Mouse (Mus musculus) heart, postnatal 4 days (tissue): ENCODE results near the gene Sept9. TPM values are rescaled to one million over a fixed set of nuclear protein-coding genes. Genes with fewer than 3 reads are reported as not detected.

Experiments
- DNase-seq: peaks from one replicate; pipeline ENCODE4 v3.0.0; 2021
- total RNA-seq, 2 experiments: library from RNA; stranded (reverse); gene quantifications; 2 replicates each; pipeline ENCODE4 v1.2.3; 2021

Gene Sept9
- total RNA-seq: 10 to 100 TPM; 76.7 to 77.4 TPM

DNA sequence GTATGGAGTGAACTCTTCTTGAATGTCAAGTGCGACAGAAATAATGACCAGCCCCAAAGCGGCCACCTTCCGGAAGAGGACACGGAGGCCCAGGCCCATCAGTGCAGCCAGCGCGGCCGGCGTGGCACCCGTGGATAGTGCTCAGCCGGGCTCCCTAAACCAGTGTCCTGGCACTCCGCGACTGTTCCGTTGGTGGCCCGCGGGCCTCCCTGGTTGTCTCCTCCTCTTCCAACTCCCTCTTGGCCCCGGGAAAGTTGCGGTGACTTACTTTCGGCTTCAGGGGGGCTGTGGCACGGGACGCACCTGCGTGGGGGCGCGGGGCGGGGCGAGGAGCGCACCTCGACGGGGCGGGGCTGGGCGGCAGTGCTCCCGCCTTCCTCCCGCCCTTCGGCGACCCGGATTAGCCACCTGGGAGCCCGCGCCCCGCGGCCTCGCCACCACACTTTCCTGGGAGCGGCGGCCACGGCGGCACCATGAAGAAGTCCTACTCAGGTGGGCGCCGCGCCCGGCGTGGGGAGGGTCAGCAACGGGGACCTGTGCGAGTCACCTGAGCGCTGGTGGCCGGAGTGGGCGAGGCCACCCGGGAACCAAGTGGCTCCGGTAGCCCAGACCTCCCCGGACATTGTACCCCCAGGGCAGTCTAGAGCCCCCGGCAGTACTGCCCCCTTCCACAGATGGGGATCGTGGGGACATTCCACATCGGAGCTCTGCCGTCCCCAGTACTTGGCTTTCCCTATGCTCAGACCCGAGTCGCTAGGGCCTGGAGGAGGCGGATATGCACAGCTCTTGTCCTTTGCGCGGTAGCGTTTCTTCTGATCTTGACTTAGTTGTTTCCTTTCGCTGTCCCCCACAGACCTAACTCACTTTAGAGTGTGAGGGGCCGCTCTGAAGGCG is at the start of gene Sept9:
Sept9 (plus strand) TSS at position 380 of the 894 bp plus-strand sequence.
- no peak for DNase-seq

DNA sequence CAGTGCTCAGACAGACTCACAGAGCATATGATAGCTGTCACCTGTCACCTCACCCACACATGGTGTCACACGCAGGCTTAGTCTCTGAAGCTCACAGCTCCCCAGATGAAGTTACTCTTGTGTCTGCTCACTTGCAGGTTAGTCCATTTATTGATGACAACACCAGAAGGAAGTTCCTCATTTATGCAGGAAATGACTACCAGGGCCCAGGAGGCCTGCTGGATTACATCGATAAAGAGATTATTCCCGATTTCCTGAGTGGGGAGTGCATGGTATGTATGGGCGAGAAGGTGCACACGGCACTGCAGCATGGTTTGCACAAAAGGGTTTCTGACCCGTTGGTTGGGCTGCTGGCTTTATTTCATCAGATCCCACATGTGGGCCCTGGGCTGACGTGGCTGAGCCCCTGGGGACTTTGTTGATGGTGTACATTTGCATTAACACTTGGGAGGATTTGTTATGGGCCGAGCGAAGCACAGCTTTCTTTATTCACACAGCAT is 48.9 kb upstream of the Sept9 start:
- DNase-seq: no peak

DNA sequence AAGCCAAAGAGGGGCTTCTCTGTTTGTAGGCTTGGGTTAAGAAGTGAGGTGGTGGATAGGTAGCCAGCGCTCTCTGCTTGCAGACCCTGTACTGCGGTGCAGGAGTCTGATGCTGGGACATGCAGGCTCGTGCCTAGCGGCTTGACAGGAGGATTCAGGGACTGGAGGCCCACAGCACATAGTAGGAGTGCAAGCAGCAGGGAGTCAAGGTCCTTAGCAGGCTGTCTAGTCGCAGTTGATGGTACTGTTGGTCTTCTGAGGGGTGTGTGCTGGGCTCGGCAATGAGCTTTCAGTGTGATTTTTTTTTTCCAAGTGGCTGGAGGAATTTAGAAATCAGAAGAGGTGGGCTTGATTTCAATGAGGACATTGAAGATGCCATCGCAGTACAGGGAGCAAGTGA is 48.0 kb upstream of the Sept9 start:
- DNase-seq: no peak

DNA sequence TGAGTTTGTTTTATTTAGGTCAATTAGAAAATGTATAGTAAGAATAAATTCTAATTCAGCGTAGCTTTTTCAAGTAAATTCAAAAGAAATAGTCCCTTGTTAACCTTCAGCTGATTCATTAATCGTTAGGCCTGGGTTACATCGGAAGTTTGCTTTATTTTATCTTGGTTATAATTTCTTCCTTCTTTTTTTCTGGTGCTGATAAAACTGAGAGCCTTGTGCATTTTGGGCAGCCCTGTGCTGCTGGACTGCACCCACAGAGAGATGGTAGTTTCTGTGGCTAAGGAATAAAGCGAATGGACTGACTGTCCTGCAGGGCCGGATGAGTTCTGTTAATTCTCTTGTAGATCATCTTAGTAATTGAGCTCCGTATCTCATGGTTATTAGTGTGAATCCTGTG is 46.9 kb upstream of the Sept9 start:
- DNase-seq: no peak

DNA sequence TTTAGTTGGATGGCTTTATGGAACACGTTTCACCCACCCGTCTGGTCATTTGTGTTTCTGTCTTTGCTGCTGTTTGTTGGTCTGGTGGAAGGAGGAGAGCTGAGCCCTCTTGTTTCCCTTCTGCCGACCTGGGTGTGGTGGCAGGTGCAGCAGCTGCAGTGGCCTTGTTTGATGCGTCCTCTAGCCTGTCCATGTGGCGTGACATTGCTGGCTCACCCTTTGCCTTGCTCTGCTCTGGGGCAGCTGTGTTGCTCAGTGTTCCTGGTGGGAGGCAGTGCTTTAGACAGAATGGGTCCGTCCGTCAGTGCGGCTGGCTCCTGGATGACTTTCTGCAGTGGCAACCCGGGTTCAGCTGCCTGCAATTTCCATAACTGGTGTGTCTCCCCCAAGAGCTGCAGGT is 45.9 kb upstream of the Sept9 start:
- DNase-seq: no peak

DNA sequence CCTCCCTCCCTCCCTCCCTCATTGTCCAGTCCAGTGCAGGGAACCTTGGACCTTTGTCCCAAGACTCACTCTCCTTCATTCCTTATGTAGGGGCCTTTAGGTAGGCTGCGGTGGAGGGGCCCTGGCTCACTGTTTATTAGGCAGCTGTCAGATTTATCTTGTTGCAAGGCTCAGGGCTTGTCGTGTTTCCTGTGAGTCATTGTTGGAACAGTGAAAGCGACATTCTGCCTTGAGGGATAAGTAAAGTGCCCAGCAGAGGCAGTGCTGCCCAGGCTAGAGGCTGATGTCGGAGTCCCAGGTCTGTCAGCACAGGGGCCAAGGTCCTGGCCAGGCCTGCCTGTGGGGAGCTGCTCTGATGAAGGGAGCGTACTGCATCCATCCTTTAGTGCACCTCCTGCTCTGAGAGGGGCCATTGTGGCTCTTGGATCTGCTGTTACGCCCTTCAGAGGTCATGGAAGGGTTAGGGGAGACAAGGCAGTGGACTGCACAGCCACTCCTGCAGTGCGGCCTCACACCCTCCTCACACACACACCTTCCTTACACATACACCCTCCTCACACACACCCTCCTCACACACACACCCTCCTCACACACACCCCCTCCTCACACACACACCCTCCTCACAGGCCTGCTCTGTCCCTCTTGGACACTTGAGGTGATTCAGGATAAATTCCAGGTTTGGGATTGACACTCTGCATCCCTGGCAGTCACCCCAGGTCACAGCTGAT is 45.2 kb upstream of the Sept9 start:
- DNase-seq: peak; percentile 45

DNA sequence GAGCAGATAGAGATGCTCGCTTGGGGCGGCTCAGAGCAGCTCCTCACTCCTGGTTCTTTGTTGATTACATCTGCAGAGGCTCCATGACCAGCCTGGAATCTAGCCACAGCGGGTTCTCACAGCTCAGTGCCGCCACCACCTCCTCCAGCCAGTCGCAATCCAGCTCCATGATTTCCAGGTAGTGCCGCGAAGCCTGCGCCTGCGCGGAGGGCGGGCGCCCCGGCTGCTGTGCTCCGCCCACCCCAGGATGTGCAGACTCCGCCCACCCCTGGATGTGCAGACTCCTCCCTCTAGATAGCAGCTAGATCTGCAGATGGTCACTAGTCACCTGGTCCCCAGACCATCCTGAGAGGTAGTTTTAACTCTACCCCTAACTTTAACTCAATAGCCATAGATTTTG is 42.7 kb upstream of the Sept9 start:
- DNase-seq: no peak

DNA sequence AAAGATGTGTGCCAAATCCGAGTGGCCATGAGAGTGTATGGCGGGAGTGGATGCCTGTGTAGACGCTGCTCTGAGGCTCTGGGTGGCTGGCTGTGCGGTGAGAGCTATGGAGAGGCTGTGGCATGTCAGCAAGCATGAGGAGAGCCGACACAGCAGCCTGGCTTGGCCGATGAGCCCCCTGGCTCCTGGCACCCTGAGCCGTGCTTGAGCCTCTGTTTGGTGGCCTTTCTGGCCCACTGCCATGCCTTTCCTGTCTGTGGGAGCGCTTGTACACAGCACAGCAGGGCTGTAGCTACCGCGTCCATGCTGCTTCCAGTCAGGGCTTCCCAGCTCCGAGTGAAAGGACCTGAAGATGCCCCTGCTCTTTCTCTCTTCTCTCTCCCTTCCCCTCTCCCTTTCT is 41.1 kb upstream of the Sept9 start:
- DNase-seq: peak; percentile 67

DNA sequence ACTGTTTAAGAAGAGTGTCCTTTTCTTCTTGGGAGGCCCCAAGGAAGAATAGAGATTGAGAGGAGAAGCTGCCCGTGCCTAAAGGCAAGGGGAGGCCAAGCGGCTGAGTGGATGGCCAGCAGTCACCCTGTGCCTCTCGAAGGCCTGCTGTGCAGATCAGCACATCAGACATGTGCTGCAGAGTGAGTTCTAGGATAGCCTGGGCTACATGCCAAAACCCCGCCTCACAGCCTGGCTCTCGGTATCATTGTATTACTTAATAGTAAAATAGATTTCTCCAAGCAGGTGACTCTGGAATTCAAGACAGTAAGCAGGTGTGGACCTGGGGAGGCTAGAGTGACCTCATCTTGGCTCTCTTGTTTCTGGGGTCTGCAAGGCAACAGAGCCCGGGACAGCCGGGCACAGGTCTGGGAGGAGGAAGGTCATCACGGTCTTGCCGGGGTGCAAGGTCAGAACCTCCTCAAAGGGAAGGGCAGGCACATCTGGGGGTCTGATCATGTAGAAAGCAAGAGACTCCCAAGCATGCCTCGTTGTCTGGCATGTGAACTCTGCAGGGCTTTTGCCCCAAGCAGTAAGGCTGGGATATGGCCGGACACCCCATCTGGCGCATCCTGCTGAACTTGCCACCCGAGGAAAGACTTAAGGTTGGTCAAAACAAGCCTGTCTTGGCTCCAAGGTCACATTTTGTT is 40.1 kb upstream of the Sept9 start:
- peak; percentile 54 for DNase-seq

DNA sequence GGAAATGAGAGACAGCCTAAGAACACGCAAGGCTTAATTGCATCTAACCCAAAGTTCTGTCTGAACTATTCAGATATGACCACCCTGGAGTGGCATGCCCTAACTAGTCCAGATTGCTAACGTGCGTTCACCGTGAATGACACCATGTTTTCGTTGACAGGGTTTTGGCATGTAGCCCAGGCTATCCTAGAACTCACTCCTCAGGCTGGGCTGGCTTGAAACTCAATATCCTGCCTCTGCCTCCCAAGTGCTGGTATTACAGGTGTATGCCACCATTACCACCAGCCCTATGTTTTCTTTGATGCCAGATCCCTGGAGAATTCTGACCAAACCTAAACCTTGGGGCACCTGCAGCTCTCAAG is 39.5 kb upstream of the Sept9 start:
- DNase-seq: peak; percentile 71

DNA sequence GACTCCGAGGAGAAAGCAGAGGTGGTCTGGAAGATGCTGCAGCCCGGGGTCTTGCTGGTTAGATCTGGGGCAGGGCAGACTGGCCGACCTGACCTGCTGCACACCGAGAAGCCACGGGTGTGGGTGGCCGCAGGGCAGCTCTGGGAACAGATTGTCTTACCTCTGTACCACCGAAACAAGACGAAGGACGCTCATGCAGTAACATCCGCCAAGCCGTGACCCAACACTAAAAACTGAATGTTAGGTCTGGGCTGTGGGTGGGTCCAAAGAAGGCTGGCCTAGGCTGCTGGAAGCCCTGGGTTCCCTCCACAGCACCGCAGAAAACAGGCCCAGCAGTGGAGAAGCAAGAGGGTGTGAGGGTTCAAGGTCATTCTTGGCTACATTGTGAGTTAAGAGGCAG is 38.7 kb upstream of the Sept9 start:
- no peak for DNase-seq

DNA sequence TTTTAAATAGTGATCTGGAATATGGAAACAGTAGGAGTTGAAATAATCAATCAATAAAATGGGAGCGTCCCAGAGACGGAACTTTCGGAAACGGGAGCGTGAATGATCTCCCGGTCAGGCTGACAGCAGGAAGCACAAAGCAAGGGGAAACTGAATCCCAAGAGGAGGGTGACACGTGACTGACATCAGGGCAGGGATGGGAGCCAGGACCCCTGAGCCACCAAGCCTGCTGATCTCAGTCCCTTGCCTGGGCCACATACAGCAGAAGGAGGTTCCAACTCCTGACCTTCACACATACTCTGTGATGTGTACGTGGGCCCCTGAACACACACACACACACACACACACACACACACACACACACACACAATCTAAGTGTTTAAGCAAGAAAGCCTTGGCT is 37.9 kb upstream of the Sept9 start:
- no peak for DNase-seq

DNA sequence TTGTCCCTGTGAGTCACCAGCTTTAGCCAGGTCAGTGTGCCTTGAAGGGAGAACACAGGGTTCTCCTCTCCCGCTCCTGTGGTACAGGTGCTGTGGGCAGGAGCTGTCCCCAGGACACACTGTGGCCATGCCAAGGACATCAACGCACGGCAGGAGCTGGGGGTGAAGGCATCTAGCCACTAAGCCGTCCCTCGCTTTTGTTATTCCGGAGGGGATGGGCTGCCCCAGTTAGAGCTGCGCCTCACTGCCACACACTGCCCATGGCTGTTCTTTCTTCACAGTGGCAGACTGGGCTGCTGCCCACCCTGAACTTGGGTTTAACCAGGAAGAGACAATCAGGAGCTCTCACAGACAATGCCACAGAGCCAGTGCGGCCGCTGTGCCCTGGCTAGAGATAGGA is 36.4 kb upstream of the Sept9 start:
- no peak for DNase-seq

DNA sequence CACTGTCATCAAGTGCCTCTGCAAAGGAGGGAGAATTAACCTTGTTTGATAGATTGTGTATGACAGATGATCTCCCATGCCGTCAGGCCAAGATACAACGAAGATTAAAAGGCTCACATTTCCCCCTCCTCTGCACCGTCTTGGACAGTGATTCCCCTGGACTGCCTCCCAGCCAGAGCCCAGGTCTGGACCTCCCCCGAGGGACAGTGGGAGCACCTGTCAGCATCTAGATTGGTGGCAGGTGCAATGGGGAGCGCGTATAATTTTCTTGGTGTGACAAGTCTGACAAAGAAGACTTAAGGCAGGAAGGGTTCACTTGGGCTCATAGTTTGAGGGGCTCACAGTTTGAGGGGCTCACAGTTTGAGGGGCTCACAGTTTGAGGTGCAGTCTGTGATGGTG is 35.7 kb upstream of the Sept9 start:
- no peak for DNase-seq

DNA sequence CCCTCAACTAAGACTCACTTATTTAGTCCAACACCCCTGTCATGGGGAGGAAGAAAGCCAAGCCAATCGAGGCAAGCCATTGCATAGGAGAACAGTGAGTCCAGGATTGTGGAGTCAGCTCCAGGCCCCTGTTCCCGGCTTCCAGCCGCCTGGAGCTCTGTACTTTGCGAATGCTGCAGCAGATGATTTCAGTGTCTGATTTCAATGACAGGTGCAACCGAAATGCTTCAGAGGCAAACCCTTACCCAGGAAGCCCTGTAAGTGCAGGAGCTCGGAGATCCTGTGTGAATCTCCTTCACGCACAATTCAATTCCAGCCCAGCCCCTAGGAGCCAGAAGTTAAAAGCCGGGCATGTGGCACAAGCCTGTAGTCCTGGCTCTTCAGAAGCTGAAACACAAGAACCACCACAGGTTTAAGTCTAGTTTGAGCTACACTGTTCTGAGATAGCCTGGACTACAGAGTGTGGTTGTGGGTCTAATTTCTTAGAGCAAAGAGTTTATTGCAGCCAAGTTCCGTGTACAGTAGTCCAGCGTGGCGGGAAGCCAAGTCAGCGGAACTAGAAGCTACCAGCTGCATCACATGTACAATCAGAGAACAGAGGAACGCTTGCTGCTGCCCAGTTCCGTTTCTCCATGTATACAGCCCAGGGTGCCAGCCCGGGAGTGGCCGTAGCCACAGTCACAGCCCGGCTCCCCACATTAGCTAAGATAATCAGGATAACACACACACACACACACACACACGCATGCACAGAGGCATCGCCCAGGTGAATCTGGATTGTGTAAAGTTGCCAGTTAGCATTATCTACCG is 31.0 kb upstream of the Sept9 start:
- DNase-seq: peak; percentile 42

DNA sequence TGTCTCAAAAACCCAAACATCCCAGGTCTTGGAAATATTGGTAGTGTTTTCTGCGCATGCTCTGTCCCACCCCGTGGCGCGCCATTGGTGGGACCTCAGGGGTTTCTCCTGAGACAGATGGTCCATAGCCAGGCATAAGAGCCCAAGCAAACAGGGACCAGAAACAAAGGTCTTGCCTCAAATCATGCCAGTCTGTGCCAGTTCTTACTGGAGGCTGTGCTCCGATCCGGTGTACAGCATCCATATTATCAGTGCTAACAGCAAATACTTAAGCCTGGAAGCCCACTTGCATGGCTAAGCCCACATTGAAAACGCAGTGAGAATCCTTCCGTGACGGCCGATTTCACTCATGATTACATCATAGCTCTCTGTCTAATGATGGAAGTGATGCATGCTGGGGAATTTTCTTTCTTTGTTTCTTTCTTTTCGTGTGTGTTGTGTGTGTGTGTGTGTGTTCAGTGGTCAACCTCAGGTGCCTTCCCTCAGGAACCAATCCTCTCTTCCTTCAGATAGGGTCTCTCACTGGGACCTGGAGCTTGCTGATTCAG is 30.3 kb upstream of the Sept9 start:
- no peak for DNase-seq

DNA sequence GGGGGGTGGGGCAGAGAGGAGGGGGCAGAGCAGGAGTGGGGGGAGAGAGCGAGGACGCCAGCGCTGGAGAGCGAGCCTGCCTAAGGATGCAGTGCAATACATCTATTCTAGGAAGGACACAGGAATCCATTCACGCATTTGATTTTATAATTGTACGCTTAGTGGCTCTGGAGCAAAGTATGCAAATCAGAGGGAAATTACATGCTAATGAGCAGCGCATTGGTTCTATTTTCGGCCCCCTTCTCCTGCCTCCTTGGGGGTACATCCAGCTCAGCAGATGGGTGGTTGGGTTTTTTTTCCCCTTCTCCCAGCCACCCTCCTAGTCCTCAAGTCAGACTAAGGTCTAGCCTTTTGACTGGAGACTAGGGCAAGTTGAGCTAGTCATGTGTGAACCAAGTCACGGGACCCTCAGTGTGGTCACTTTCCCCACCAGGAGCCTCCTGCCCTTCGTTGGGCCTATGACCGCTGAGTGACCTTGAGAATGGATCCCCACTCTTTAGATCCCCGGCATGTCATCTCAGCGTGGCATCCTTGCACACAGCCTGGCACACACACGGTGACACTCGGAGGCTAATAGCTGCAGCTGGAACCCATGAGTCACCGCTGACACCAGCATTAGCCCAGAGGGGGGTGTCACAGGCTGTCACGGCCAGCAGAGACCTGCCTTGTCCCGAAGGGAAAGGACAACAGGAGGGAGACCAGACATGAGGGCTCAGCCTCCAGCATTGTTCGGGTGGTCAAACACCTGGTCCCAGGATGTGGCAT is 29.5 kb upstream of the Sept9 start:
- no peak for DNase-seq

DNA sequence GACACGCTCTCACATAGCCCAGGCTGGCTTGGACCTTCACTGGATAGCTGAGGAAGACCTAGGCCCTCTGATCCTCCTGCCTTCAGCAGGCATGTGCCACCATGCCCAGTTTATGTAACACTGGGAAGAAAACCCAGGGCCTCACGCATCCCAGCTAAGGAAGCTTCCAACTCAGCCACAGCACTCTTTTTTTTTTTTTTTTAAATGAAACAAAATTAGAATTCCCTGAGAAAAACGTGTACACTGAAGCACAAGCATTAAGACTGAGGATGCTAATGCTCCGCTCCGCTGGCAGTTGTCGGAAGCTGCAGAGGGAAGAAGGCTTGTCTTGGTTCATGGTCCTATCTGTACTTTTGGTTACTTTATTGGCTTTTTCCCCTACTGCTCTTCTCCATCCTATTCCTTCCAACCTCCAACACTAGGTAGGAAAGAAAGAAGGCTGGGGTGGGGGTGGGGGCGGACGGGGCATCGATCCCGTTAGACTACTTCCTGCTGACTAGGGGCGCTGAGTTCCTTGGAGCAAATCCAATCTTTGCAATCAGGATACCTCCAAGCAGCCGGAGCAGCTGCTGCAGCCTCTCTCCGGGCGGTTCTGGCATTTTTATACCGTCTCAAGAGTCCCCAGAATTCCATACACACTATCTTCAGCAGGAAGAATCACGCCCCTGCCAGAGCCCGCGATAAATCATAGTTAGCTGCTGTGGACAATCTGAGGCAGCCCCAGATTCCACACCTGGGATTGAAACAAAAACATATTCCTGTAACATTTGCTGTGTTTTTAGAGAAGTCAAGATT is 25.2 kb upstream of the Sept9 start:
- no peak for DNase-seq

DNA sequence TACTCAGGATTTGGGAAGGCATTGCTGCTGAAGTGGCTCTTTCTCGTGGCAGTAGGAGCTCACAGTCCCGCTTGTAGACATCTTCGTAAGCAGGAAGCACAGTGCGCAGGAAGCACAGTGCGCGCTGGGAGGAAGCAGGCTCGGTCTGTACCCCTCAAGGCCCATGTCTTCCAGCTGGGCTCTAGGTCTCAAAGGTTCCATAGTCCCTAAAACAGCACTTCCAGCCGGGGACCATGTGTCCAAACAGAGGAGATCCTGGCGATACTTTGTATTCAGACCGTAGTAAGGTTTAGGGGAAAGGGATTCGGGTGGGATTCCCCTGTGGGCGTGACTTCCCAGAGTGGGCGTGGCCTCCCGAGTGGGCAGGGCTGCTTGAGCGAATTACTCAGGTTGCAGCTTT is 24.5 kb upstream of the Sept9 start:
- DNase-seq: peak; percentile 48

DNA sequence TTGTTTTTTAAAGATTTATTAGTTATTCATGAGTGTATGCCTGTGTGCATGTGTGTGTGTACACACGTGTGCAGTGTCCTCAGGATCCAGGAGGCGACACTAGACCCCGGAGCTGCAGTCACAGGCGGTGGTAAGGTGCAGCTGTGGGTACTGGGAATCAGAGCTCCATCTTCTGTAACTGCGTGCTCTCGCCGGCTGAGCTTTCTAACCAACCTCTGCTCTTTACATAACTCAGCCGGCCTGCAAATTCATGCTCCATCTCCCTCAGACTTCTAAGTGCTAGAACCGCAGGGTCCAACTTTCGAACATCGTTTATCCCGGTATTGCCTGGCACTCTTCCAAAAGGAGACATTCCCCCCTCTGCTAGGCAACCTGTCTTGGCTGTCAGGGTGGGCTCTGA is 24.0 kb upstream of the Sept9 start:
- no peak for DNase-seq
